Mouse (Mus musculus) bone marrow macrophage, adult 2 months (primary cell): ENCODE measurements at regions not wholly inside any gene's neighbourhood (a gene's known extent, or its start where the extent isn't known, plus 50 kb on each side); places are given as distances from the start of the nearest gene placed in this dataset.

Source experiments
- H3K27ac ChIP-seq: 2 replicates; pipeline ENCODE4 v1.5.1; 2012; ENCODE audit warnings: low read depth, low read length; ENCODE audit not compliant: insufficient read depth
- H3K4me1 ChIP-seq: 2 replicates; pipeline ENCODE4 v1.6.1; 2012; ENCODE audit warnings: low read length; ENCODE audit not compliant: control insufficient read depth, insufficient read depth
- H3K4me3 ChIP-seq: 2 replicates; pipeline ENCODE4 v1.5.1; 2012; ENCODE audit warnings: mild to moderate bottlenecking, low read length, moderate library complexity; ENCODE audit not compliant: insufficient read depth
- CTCF ChIP-seq: IDR thresholded peaks from 2 replicates; pipeline ENCODE4 v1.5.1; 2012; ENCODE audit warnings: low read depth, mild to moderate bottlenecking, low read length, moderate library complexity
- POLR2A ChIP-seq: IDR thresholded peaks from 2 replicates; pipeline ENCODE4 v1.6.1; 2012; ENCODE audit warnings: mild to moderate bottlenecking, low read depth, low read length, borderline replicate concordance

DNA sequence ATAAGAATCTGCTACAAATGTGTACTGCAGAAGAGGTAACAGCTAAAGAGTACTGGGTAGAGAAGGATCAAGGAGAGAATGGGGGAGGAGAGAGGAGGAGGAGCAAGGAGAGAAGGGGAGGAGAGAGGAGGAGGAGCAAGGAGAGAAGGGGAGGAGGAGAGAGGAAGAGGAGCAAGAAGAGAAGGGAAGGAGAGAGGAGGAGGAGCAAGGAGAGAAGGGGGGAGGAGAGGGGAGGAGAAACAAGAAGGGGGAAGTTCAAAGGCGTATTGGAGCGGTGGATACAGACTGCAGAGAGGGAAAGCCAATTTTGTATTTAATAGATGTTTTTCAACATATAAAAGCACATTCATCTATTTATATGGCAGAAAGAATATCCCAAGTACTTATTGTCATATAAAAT is 407.6 kb downstream of the Rnd3 start:
- H3K4me1 ChIP-seq = 0 out of 2 replicates have a peak, but pooled peaks cover 2% of the 10 kb centered on the region
- H3K27ac ChIP-seq = no peak overlapping the region
- no peak for TF ChIP-seq POLR2A
- no peak for TF ChIP-seq CTCF
- no peak overlapping the region for H3K4me3 ChIP-seq

- Histone ChIP-seq H3K27ac (no peak overlapping the region), H3K4me3 (no peak overlapping the region), H3K4me1 (0 out of 2 replicates have a peak, but pooled peaks cover 2% of the 10 kb centered on the region)
- no peak for TF ChIP-seq POLR2A
- TF ChIP-seq CTCF = no peak
Observed at GRCm38 (mm10) chr2:50739599-50739979, 409.3 kb downstream of the Rnd3 start.

DNA sequence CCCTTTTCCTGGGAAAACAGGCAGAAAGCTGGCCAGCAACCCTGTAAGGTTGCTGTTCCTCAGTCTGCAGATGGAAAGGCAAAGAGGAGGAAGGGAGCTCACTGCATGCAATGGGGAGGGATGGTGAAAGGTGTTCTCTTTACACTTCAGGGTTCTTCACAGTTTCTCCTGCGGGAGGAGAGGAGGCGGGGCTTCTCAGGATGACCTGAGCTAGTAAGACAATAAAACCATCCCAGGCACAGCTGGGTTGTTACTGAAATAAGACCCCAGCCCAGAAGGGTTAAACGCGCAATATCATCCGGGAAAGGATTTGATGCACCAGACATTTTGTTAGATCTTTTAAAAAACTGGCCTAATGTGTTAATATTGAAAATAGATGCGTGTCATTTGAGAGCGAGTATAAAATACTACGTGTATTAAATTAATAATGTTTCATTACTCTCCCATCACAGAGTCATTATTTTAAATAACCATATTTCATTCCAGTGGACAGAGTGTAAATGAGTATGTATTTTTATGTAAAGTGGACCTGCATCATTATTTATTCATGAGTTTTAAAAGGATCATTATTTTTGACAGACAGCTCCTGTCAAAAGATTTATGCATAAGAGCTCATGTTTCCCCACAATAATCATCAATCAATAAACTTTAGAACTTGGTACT is 409.8 kb downstream of the Rnd3 start:
- no peak overlapping the region for H3K27ac ChIP-seq
- H3K4me3 ChIP-seq = no peak overlapping the region
- H3K4me1 ChIP-seq = 0 out of 2 replicates have a peak, but pooled peaks cover 2% of the 10 kb centered on the region
- TF ChIP-seq CTCF (no peak), POLR2A (no peak)

DNA sequence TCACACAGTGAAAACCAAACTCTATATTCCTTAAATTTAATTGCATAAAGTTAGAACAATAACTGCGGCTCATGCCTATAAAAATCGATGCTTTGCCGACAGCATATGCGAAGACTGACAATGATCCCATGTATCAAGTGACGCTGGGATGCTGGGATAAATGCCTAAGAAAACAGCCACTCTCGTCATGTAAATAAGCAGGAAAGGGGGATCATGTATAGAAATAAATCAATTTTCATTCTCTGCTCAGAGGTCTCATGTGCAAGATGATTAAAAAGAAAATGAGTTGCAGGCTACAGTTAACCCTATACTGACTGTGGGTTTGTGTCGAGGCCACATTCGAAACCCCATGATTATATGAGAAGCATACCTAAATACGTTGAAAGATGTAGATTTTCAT is 411.2 kb downstream of the Rnd3 start:
- no peak overlapping the region for H3K4me3 ChIP-seq
- 0 out of 2 replicates have a peak, but pooled peaks cover 2% of the 10 kb centered on the region for H3K4me1 ChIP-seq
- TF ChIP-seq POLR2A = no peak
- no peak for TF ChIP-seq CTCF
- H3K27ac ChIP-seq = no peak overlapping the region

DNA sequence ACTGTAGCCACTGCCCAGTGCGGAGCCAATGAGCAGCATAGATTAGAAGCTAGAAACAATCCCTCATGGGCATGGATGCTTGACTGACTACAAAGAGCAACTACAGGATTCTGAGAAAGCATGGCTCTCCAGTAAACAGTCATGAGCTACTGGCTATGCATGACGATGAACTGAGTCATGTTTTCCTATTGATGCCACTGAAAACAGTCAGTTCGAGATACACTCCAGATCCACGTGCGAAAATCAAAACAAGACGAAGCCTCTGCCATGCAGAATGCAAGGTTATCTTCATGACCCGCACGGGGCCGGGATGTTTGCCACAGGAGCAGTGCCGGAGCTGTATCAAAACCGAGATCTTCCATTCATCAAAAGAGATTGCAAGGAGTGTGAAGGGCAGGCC is 413.9 kb downstream of the Rnd3 start:
- Histone ChIP-seq H3K4me3 (no peak overlapping the region), H3K4me1 (no peaks in the 10 kb centered on the region), H3K27ac (no peak overlapping the region)
- TF ChIP-seq POLR2A (no peak), CTCF (no peak)

- no peak overlapping the region for H3K27ac ChIP-seq
- no peak for TF ChIP-seq CTCF
- TF ChIP-seq POLR2A = no peak
- no peak overlapping the region for H3K4me3 ChIP-seq
- peaks cover 4% of the 10 kb centered on the region for H3K4me1 ChIP-seq
Observed at GRCm38 (mm10) chr2:50706652-50707051, 410.1 kb upstream of the Mmadhc start.

DNA sequence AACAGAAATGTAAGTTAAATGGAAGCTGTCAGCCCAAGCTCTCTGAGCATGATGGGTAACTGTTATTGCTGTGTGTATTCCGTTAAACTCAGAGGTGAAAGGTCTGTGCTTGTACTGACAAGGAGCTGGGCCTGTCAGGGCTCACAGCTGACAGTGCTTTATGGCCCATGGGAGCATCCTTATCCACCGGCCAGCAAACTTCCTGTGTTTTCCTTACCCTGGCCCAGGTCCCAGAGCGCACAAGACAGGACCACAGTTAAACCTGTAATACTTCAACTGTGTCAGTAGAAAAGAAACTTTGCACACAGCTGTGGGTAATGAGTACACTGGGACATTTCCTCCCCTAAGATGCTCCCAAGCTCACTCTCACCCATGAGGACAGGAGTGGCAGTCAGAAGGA is 407.7 kb upstream of the Mmadhc start:
- no peak overlapping the region for H3K27ac ChIP-seq
- H3K4me1 ChIP-seq = peaks cover 4% of the 10 kb centered on the region
- no peak overlapping the region for H3K4me3 ChIP-seq
- TF ChIP-seq POLR2A (no peak), CTCF (no peak)

DNA sequence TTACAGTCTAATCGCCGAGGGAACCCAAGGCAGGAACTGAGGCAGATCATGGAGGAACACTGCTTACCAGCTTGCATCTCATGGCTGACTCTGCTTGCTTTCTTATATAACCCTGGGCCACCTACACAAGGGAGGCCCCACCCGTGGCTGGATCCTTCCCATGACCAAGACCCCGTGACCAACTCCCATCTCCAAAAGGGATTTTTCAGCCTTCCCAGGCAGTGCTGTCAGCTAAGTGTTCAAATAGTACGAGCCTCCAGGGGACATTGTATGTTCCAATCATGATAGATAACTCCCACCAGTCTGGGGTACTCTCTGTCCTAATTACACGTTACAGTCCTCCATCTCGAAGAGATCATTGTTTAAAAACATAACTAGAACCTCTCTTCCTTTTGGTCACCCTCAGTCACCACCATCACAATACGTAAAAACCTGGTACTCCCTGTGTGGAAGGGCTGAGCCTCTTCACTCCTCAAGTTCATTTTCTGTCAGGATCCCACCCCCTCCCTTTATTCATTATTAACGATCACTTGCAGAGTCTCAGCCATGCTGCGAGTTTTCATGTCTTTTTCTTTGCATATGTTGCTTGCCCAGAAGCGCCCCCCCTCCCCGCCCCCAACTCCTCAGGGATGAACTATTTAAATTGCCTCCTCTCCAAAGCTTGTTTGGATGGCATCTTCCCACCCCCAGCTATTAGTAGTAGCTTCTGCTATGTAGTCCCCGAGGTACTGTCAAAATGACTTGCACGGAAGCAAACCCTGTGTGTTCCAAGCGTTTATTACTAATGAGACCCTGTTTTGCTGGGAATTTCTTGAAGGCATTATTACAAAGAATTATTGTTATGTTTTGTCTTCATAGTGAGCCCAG is 406.2 kb upstream of the Mmadhc start:
- H3K4me1 ChIP-seq = peaks cover 4% of the 10 kb centered on the region
- H3K4me3 ChIP-seq = no peak overlapping the region
- no peak for TF ChIP-seq CTCF
- TF ChIP-seq POLR2A = no peak
- H3K27ac ChIP-seq = no peak overlapping the region

DNA sequence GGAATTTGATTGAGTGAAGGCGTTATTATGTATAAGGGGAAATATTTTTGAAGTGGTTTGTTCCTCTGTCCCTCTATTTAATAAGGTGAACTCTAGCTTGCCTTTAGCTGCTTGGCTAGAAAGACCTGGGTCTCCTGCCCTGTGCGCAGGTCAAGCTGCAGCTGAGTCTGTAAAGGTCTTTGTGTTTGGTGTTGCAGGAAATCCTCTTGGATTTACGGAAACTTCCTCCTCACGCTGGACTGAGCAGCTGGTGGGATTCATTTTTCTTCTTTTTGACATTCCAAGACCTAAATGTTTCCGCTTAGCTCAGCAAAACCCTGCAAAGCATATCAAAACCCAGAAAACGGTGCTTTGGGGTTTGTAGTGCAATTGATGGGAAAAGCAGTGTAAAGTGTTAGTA is 402.2 kb upstream of the Mmadhc start:
- no peak overlapping the region for H3K27ac ChIP-seq
- TF ChIP-seq POLR2A = no peak
- no peak for TF ChIP-seq CTCF

DNA sequence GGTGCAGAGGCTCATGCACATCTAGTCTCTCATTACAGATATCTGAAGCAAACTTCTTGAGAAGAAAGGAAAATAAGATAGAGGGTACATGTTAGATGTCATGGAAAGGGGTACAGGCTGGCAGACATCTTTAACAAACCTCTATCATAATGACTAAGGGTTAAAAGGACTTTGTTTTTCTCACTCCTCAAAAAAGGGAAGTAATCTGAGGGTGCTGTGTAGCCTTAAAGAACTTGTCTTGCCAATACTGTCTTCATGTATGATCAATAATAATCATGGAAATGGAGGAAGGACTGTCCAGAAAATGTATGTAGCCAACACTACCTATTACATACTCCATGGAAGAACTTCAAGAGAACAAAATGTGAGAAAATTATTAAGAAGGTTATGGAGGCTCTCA is 400.0 kb upstream of the Mmadhc start:
- no peak for TF ChIP-seq POLR2A
- TF ChIP-seq CTCF = no peak
- H3K4me1 ChIP-seq = peaks cover 6% of the 10 kb centered on the region
- H3K4me3 ChIP-seq = no peak overlapping the region
- no peak overlapping the region for H3K27ac ChIP-seq

More for the DNA sequence above, 402.2 kb upstream of the Mmadhc start:
- Histone ChIP-seq H3K4me1 (peaks cover 6% of the 10 kb centered on the region), H3K4me3 (no peak overlapping the region)

- Histone ChIP-seq H3K4me3 (no peak overlapping the region), H3K27ac (no peak overlapping the region), H3K4me1 (peaks cover 15% of the 10 kb centered on the region)
- no peak for TF ChIP-seq POLR2A
- no peak for TF ChIP-seq CTCF
Observed at GRCm38 (mm10) chr2:50694849-50695248, 398.2 kb upstream of the Mmadhc start.
